Mouse (Mus musculus) neural tube, embryonic 11.5 days (tissue): Measurements from ENCODE around the gene Rab31. TPM values are rescaled to one million over a fixed set of nuclear protein-coding genes. Genes with fewer than 3 reads are reported as not detected.
A peak's percentile ranks its signal among the peaks of the same experiment; 100 is the strongest.

Source experiments
- ATAC-seq: fragments of 200-750 bp; cut with Nextera tagmentation; 2 replicates; pipeline ENCODE4 v1.8.0; 2017; ENCODE audit warnings: moderate number of reproducible peaks, mild to moderate bottlenecking, moderate TSS enrichment, moderate library complexity; ENCODE audit not compliant: insufficient read depth, low FRiP score, low TSS enrichment
- DNase-seq: peaks from one replicate; pipeline ENCODE4 v3.0.0-alpha.2; 2015; ENCODE audit warnings: low spot score
- H3K27ac ChIP-seq: fragments of 300-500 bp; sonication (generic); 2 replicates; pipeline ENCODE4 v1.5.1; 2014; ENCODE audit warnings: low read depth, mild to moderate bottlenecking, low read length
- H3K27me3 ChIP-seq: fragments of 300-500 bp; sonication (generic); 2 replicates; pipeline ENCODE4 v1.6.1; 2014; ENCODE audit warnings: mild to moderate bottlenecking, low read length, mixed read lengths; ENCODE audit not compliant: control insufficient read depth, insufficient read depth
- H3K36me3 ChIP-seq: fragments of 300-500 bp; sonication (generic); 2 replicates; pipeline ENCODE4 v1.6.1; 2014; ENCODE audit warnings: mild to moderate bottlenecking, low read length, moderate library complexity, mixed read lengths; ENCODE audit not compliant: control insufficient read depth, insufficient read depth
- H3K4me1 ChIP-seq: fragments of 300-500 bp; sonication (generic); 2 replicates; pipeline ENCODE4 v1.6.1; 2014; ENCODE audit warnings: low read length, mixed read lengths; ENCODE audit not compliant: control insufficient read depth, insufficient read depth
- H3K4me2 ChIP-seq: fragments of 300-500 bp; sonication (generic); 2 replicates; pipeline ENCODE4 v1.6.1; 2014; ENCODE audit warnings: low read depth, mild to moderate bottlenecking, moderate library complexity
- H3K4me3 ChIP-seq: fragments of 300-500 bp; sonication (generic); 2 replicates; pipeline ENCODE4 v1.5.1; 2014; ENCODE audit warnings: low read depth, low read length
- H3K9ac ChIP-seq: fragments of 300-500 bp; sonication (generic); 2 replicates; pipeline ENCODE4 v1.6.1; 2014; ENCODE audit warnings: mild to moderate bottlenecking, low read length
- H3K9me3 ChIP-seq: fragments of 300-500 bp; sonication (generic); 2 replicates; pipeline ENCODE4 v1.6.1; 2016; ENCODE audit warnings: low read length; ENCODE audit not compliant: control insufficient read depth
- WGBS: fragments of 180-500 bp; shearing (Covaris S2); extraction: QIAGEN DNeasy Blood & Tissue Kit; methylation state at CpG from one replicate; pipeline ENCODE4 v1.1.7; 2014; 5-methylcytosine and 5-hydroxymethylcytosine counted together
- polyA plus RNA-seq: library from polyadenylated mRNA; unstranded; fragments of >200 nt; fragmentation: Nextera tagmentation; extraction: Ambion mirVana; gene quantifications from 2 replicates; pipeline ENCODE4 v1.2.1, GENCODE M21; 2014

Gene Rab31
- polyA plus RNA-seq, 1 experiment from 2014 or later: 84.7 TPM

DNA sequence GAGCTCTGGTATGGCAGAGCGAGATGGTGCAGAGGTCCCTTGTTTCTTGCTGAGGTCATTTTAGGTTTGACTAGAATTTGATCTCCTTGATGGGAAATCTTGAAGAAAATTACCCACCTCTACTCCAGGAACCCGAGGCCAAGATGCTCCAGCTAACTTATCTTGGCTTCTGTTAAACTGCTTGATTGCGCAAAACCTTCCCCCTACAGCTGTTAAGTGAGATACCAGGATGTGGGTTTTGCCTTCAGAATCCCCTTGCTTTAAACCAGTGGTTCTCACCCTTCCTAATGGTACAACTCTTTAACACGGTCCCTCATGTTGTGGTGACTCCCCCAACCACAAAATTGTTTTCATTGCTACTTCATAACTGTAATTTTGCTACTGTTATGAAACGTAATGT, 60.8 kb downstream of the Rab31 start:
- ATAC-seq: no peak
- H3K36me3 ChIP-seq: peaks cover 2% of the 10 kb centered on the region; the same call in 1 of the 2 replicates
- 94% methylated on average over 5 of the region's 5 CpGs for WGBS
- H3K27me3 ChIP-seq: no peaks in the 10 kb centered on the region
- H3K9me3 ChIP-seq: peaks cover 4% of the 10 kb centered on the region; the same call in 1 of the 2 replicates
- H3K9ac ChIP-seq: no peak overlapping the region
- no peak for DNase-seq
- H3K4me1 ChIP-seq: no peaks in the 10 kb centered on the region
- H3K4me3 ChIP-seq: no peak overlapping the region
- no peak overlapping the region for H3K27ac ChIP-seq
- no peak overlapping the region for H3K4me2 ChIP-seq

DNA sequence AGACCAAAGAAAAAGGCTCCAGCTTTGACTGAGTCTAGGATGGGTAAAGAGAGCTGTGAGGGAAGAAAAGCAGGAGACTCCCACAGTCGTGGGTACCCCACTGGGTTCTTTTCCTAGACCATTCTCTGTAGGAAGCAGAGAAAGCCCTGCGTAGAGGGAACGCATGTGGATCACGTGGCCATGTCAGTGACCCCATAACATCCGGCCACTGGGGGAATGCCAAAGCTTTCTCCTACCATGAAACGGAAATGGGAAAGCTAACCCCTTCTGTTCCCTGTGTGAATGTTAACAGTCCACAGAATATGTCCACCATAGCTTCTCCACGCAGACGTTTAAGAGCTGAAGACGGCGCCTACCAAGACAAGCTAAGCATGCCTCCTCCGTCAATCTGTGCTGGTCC, 62.0 kb downstream of the Rab31 start:
- Histone ChIP-seq H3K4me2 (no peak overlapping the region), H3K9ac (no peak overlapping the region), H3K36me3 (peaks cover 2% of the 10 kb centered on the region; the same call in 1 of the 2 replicates), H3K4me3 (no peak overlapping the region), H3K9me3 (peaks cover 4% of the 10 kb centered on the region; the same call in 1 of the 2 replicates), H3K4me1 (no peaks in the 10 kb centered on the region), H3K27ac (no peak overlapping the region), H3K27me3 (no peaks in the 10 kb centered on the region)
- ATAC-seq (no peak), DNase-seq (no peak)
- 91% methylated on average over 11 of the region's 11 CpGs for WGBS

DNA sequence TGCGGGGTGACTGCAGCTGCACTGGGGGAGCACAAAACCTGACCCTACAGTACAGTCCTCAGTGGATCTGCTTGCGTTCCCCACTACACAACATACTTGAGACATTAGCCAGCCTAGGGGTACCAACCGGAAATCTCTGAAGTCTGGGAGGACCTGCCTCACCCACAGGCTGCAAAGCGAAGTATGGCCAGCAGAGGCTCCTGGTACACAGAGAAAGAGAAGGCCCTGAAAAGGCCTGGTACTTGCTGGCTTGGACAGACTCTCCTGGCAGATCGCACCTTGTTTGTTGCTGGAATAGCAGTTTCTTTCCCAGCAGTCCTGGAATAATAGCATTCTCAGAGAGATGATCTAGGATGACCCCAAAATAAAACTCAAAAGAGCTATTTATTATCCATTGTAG, 66.3 kb downstream of the Rab31 start:
- DNase-seq (no peak), ATAC-seq (no peak)
- Histone ChIP-seq H3K27me3 (no peaks in the 10 kb centered on the region), H3K9me3 (no peaks in the 10 kb centered on the region), H3K4me3 (no peak overlapping the region), H3K4me1 (no peaks in the 10 kb centered on the region), H3K9ac (no peak overlapping the region), H3K36me3 (no peaks in the 10 kb centered on the region), H3K4me2 (no peak overlapping the region), H3K27ac (no peak overlapping the region)
- 88% methylated on average over 5 of the region's 5 CpGs for WGBS

DNA sequence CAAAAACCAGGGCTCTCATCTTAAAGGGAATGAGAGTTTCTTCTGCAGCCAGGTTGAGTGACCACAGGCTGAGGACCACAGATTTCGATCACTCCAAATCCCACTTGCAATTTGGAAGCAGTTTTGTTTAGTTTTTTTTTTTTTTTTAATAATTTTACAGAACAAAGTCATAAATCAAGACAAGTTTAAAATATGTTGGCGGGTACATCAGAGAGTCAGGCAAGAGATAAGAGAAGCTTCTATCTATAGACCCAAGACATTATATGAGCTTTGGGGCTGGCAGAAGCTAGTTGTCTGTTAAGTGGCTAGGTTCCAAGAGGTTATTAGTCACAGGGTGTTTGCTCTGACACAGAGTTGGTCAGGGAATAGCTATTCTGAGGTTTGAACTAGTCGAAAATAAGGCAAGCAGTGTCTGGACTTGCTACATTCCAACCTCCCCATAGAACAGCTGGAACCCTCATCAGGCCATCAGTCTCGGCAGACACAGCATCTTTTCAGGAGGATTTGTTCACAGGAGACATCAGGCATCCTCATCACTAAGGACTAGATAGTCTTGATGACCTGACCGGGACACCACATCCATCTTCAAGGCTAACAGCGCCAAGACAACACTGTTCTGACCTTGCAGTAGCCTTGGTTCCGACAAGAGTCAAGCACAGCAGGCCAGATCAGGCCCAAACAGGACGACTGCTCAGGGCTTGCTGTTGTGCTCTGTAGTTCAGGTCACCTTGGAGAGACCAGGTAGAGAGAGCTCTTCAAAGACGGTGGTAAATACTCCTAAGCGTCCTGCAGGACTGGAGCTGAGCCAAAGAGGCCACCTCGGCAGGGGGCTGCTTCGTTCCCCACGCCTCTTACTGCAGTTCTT, 68.8 kb downstream of the Rab31 start:
- Histone ChIP-seq H3K27me3 (no peaks in the 10 kb centered on the region), H3K4me3 (no peak overlapping the region), H3K27ac (no peak overlapping the region), H3K4me2 (no peak overlapping the region), H3K36me3 (no peaks in the 10 kb centered on the region), H3K4me1 (peaks cover 4% of the 10 kb centered on the region), H3K9me3 (no peaks in the 10 kb centered on the region), H3K9ac (no peak overlapping the region)
- ATAC-seq (no peak), DNase-seq (no peak)
- 69% methylated on average over 13 of the region's 13 CpGs for WGBS

DNA sequence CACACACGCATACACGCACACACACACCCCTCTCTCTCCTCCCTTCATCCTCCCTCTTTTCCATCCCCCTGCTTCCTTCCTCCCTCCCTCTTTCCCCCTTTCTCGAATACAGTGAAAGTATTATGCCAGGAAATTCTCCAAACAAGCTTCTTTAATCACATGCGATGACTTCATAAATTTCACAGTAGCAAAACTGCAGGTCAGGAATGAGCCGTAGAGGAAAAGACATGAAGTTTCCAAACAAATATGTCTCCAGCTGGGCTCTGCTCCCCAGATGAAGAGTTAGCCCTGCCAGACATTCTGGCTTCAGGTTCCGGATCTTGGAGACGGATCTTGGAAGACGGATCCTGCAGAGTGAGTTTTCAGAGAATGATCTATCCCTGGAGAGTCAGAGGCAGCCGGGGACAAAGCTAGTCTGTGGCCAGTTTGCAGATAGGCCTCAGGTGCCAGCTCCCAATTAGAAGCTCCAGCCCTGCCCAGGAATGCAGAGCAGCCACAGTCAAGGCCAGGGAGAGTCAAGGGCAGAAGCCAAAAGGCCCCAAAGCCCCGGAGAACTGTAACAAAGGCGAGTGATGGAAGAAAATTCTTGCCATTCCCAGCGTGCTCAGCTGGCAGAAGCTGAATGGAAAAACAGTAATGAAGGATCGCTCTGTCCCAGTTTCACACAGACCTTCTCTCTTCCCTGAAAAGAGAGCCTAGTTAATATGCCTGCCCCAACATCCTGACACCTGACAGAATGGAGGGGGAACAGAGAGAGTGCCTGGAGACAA, 70.6 kb downstream of the Rab31 start:
- DNase-seq (peak; percentile 66), ATAC-seq (no peak)
- no peaks in the 10 kb centered on the region for H3K27me3 ChIP-seq
- no peak overlapping the region for H3K4me3 ChIP-seq
- no peak overlapping the region for H3K9ac ChIP-seq
- no peaks in the 10 kb centered on the region for H3K36me3 ChIP-seq
- H3K9me3 ChIP-seq: no peaks in the 10 kb centered on the region
- peaks cover 11% of the 10 kb centered on the region for H3K4me1 ChIP-seq
- no peak overlapping the region for H3K4me2 ChIP-seq
- 51% methylated on average over 13 of the region's 13 CpGs for WGBS
- H3K27ac ChIP-seq: peak overlapping the region; percentile 73

DNA sequence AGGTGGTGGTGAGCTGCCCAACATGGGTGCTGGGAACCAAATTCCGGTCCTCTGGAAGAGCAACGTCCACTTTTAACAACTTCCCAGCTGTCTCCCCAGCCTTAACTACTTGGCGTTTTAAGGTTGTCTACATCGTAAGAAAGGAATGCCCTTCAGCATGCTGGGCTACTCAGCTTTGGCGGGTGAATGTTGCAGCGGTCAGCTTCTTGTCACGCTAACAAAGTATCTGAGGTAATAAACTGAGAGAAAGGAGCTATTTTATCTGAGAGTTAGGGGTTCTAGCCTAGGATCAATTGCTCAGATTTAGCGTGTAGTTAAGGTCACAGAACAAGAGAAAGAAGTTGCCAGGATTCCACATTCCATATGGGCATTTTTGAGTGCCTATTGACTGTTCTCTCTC, 71.2 kb downstream of the Rab31 start:
- no peak for ATAC-seq
- H3K4me1 ChIP-seq: peaks cover 11% of the 10 kb centered on the region
- H3K36me3 ChIP-seq: no peaks in the 10 kb centered on the region
- H3K27me3 ChIP-seq: no peaks in the 10 kb centered on the region
- H3K4me2 ChIP-seq: no peak overlapping the region
- 81% methylated on average over 8 of the region's 8 CpGs for WGBS
- DNase-seq: no peak
- H3K27ac ChIP-seq: peak overlapping the region; percentile 73
- H3K9ac ChIP-seq: no peak overlapping the region
- no peak overlapping the region for H3K4me3 ChIP-seq
- no peaks in the 10 kb centered on the region for H3K9me3 ChIP-seq

DNA sequence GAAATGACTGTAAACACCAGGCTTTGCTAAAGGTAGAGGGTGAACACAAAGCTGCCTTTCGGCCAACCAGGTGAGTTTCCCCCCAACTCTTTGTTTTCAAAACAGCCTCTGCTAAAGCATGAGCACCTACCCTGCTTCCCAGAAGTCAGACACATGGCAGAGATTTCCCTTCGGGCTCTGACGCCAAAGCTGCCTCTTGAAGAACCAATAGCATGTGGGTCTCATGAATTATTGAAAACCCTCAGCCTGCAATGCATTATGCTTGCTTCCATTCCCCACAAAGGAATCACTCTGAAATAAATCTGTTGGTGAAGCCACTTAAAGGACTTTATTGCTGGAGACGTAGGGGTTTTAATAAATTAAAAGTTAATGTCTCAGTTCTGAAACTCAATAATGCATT, 72.5 kb downstream of the Rab31 start:
- Histone ChIP-seq H3K4me2 (no peak overlapping the region), H3K27me3 (no peaks in the 10 kb centered on the region), H3K4me1 (peaks cover 11% of the 10 kb centered on the region), H3K27ac (peak overlapping the region; percentile 83), H3K36me3 (no peaks in the 10 kb centered on the region), H3K4me3 (no peak overlapping the region), H3K9me3 (no peaks in the 10 kb centered on the region), H3K9ac (no peak overlapping the region)
- ATAC-seq (peak; percentile 76), DNase-seq (peak; percentile 53)
- WGBS: 46% methylated on average over 4 of the region's 4 CpGs

DNA sequence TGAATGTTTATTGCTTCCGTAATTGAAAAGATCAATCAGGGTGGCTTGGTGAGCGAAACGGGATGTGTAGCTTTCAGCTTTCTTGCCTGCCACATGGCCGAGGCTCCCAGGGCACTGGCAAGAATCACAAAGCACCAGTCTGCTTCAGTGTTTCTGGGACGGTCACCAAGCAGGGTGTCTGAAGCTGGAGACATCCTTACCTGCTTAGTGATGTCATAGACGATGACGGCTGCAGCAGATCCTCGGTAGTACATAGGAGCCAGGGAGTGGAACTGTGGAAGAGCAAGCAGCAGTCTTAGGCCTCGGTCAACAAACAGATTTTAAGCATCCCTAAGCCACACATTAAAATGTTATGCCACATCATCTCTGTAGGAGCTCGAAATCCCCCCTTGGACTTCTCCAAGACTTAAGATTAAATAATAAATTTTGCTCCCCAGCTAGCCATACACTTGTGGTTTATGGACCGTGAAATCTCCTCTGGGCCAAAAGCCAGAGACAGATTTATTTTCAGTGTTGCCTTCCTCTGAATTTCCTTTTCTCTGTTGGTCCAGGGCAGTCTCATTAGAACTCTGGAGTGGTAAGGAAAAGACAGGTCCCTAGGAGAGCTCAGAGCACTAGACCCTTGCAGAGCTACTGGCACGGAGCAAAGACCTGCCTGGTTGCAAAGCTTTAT, 74.6 kb downstream of the Rab31 start:
- 0 out of 2 replicates have a peak overlapping the region, but pooled peaks have one; percentile 50 for H3K27ac ChIP-seq
- H3K4me3 ChIP-seq: no peak overlapping the region
- no peak overlapping the region for H3K9ac ChIP-seq
- no peaks in the 10 kb centered on the region for H3K9me3 ChIP-seq
- H3K27me3 ChIP-seq: no peaks in the 10 kb centered on the region
- ATAC-seq (peak; percentile 29; the same call in 1 of the 2 replicates), DNase-seq (no peak)
- H3K4me2 ChIP-seq: no peak overlapping the region
- H3K4me1 ChIP-seq: peaks cover 11% of the 10 kb centered on the region
- WGBS: 58% methylated on average over 12 of the region's 12 CpGs
- H3K36me3 ChIP-seq: no peaks in the 10 kb centered on the region
